Mouse (Mus musculus): ENCODE results near the gene Fdps.

The Fdps gene

DNA sequence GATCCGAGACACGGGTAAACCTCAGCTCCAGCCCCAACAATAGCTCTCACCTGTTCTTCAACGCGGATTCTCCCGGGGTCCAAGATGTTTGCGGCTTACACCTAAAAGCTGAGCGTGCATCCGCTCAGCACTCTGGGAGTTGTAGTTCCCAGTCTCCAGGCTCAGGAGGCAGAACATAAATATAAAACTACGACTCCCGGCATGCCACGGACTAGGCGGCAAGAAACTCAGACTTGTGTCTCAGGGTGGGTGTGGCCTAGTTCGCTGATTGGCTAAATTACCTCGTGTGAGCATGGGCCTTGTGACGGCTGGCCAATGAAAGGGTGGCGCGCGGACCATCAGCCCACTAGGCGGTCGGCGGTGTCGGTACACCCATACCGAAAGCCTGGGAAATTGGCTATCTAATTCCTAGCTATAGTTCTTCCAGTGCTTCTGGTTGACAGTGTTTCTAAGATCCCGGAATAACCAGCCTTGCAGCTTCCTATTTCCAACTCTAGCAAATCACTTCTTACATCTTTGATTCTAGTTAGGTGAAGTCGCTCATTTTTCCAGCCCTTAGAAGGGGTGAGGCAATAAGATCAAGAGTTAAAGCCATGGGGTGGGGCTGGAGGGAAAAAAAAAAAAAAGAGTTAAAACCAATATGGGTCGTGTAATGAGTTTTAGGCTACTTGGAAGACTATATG lies at the start of gene Fdps:
Gene Fdps, minus strand, starts transcription at position 148 of the 683 bp plus-strand sequence.
- peak; percentile 92 to 95 for DNase-seq

DNA sequence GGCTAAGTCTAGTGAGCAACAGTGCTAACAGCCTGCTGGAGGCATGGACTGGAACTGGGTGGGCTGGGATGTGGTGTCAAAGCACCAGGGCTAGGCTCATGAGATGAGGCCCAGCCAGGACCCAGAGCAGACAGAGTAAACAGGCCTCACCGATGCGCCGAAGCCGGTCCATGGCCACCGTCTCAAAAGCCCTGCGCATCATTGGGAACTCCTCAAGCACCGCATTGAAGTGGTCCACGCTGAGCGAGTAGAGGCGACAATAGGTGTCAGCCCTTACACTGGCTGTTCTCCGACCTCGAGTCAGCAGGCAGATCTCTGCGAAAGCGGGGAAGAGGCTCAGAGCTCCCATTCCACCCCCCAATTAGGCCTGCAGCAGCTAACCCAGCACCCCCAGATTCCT lies 46.8 kb upstream of the Fdps start:
- no peak for DNase-seq

DNA sequence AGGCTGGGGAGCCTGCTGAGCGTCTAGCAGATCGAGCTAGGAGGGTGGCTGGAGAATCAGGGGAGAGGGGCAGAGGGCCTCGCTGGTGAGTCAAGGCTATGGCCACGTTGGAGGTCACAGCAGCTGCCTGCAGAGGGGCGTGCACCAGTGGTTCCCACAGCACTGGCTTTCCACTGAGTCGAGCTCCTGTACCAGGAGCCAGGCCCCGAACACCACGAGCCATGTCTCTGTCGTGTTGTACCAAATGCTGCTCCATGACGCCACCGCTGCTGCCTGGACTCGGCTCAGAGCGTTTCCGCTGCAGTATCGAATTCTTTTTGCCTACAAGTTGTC lies 46.2 kb upstream of the Fdps start:
- DNase-seq, result no peak

GRCm38 (mm10) chr3:89147101-89147978 lies 45.6 kb upstream of the Fdps start:
- peak in 1 of 2 experiments; percentile 38 for DNase-seq

DNA sequence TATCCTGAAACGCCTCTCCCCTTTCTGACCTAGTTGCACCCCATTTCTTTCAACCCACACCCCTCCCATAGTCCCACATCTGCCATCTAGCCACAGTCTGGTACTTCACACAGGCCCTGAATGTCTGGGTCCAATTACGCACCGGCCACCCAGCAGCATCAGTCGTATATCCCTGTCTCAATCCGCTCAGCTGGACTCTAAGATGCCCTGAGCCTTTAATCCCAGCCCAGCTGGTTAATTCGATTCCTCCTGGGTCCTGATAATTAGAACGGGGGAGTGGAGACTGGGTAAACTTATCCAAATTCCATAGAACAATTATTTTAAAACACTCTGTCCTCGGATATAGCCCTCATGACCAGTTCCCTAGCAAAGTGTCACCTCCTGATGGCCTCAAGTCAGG lies 43.8 kb upstream of the Fdps start:
- DNase-seq, result no peak

- no peak for DNase-seq
Observed at GRCm38 (mm10) chr3:89144821-89145220, 43.1 kb upstream of the Fdps start.

DNA sequence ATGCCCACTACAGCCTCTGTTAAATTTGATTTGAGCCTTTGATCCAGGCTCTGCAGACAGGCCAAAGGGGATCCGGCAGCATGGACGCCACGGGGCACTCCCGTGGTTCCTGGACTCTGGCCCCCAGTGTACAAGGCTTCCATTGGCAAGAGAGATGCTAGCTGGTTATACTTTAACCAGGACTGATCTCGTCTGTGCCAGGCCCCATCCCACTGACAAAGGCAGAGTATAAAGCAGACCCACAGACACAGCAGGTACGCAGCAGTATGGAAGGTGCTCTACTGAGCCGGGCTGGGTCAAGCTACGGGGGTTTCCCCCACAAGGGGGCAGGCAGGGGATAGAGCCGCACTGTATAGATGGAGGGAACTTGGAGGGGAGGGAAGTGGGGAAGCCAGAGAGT lies 34.6 kb upstream of the Fdps start:
- DNase-seq, result no peak

- DNase-seq, result no peak
Observed at GRCm38 (mm10) chr3:89135958-89136357, 34.2 kb upstream of the Fdps start, which contains the start of gene Pklr. Gene Pklr (plus strand): TSS chr3:89136142.

DNA sequence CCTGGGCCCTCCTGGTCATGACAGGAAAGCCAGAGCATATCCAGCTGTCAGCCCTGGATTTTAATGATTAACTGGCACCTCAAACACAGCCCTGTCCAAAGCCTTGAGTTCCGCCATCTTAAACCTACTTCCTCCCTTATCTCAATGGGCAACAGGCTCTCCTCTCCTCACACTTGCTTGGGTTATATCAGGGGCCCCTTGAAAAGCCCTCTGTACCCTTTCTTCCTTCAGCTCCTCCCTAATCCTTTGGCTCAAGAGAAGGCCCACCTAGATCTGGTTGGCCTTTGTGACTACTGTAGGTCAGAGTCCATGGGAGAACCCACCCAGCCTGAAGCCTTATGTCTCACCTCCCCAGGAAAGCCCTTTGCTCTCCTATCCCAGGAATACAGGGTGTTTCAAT lies 32.0 kb upstream of the Fdps start:
- no peak for DNase-seq

DNA sequence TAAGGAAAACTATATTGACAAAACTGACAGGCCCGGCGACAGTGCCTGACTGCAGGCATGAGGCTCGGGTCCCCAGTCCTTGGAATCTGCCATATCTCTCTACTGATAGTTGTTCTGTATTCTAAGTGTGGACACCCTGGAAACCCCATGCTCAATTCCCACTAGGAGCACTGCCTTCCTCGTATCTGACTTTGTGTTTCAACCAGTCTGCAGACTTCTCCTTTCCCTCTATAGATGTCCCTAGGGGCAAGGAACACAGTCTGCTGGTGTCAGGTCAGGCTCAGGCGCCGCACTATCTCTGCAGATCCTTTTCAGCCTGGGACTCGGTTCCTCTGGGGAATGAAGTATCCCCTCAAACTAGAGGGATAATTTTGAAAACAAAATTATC lies 31.3 kb upstream of the Fdps start:
- DNase-seq, result no peak

DNA sequence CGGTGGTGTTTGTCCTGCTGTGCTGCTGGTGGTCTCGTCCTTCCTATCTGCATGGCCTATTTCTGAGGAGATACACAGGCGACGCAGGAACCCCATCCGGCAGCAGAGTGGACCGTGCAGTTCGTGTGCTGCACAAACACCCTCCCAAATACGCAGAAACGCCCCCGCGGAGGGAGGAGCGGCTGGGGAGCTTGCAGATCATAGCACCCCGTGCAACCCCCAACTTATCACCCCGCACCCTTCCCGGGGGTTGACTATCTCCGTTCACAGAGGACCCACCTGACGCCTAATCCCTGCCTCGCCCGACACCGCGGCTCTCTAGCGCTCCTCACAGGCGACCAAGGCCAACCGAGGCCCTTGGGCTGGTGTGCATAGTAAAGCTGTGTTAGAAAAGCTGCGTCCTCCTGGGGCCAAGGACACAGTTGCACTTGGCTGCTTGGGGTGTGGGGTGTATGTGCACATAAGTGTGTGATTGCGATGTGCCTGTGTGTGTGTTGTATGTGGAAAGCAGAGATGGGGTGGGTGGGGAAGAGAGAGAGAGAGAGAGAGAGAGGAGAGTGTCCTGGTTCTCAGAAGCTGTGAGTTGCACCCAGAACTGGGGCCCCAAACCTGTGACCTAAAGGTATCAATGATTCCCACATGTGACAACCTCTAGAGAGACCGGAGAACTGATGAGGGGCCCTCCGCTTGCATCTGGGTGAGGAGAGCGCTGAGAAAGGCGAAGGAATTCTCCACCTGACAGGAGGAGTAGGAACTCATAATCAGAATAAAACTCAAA lies 30.7 kb upstream of the Fdps start:
- DNase-seq, result peak; percentile 69 to 74

GRCm38 (mm10) chr3:89131816-89132215 lies 30.1 kb upstream of the Fdps start:
- no peak for DNase-seq

DNA sequence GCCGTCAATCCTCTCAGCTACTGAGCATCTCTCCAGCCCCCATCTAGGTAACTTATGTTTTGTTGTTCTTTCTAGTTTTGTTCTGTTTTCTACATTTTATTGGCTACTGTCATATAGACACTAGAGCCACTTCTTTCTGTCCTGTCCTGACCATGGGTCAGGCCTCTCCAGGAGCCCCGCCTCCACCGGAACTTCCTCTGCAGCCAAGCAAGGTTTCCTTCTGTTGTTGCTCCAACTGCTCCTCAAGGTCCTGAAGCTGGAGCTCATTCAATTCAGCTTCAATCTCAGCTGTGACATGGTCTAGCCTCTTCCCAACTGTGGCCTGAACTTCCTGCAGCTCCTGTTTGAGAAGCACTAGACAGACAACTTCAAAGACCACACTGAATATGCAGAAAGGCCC lies 28.1 kb upstream of the Fdps start:
- DNase-seq, result no peak

DNA sequence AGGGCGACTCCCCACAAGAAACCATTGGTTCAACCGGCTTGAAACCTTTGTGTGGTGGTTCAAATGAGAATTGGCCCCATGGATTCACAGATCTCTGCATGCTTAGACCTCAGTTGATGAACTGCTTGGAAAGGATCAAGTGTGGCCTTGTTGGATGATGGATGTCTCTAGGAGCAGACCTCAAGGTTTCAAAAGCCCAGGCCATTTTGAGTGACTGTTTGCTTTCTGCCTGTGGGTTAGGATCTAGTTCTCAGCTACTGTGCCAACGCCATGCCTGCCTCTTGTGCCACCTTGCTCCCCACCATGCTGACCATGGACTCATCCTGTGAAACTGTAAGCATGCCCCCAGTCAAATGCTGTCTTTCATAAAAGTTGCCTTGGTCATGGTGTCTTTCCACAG lies 24.2 kb upstream of the Fdps start:
- no peak for DNase-seq

DNA sequence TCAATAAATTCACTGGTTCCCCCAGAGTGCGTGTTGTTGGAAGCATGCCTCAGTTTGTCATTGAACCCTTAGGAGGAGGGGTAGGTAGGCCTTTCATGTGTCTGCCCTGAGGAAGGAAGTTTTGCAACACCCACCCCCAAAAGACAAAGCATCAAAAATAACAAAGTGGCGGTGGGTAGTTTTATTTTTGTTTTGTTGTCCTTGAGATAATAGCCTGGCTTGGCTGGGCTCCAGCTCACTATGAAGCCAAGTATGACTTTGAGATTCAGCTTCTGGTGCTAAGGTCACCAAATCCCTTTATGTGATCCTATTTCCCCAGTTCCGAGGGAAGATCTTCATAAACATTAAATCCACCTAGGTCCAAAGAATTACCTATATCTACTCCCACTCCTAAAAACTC lies 22.5 kb upstream of the Fdps start:
- no peak for DNase-seq

GRCm38 (mm10) chr3:89123313-89123712 lies 21.6 kb upstream of the Fdps start:
- no peak for DNase-seq

DNA sequence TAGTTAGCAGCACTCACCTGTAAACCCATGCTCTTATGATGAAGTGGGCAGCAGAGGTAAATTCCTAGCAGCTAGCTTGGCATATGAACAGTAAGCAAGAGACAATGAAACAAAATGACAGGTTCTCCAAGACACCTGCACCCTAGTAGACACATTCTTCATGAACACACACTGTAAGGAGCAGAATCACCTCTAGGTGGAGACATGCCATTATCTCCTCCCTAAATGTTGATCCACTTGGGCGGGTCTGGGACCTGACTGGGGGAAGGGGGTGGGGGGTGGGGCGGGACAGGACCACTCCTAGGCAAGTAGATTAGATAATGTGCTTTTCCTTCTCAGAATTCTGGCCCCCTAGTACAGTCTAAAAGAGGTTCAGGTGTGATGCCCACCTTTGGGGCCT lies 13.8 kb upstream of the Fdps start:
- DNase-seq, result peak in 1 of 2 experiments; percentile 55

GRCm38 (mm10) chr3:89113058-89113457 lies 11.3 kb upstream of the Fdps start:
- DNase-seq, result no peak

DNA sequence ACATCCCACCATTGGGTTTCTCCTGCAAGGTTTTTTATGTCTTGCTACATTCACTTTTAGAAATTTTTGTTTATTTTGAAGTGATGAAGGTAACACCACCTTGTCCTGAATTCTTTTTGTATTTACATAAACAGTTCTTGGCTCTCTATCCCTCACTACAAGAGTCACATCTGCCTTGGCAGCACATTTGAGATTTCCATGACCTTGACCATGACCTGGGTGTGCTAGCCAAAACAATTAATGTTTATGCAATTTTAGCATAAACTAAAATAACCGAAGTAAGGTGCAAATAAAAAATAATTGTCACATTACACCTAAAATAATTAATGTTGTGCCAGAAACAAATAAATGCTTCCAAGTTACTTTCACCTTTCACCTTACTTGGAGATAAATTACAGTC lies 6.4 kb upstream of the Fdps start:
- no peak for DNase-seq

DNA sequence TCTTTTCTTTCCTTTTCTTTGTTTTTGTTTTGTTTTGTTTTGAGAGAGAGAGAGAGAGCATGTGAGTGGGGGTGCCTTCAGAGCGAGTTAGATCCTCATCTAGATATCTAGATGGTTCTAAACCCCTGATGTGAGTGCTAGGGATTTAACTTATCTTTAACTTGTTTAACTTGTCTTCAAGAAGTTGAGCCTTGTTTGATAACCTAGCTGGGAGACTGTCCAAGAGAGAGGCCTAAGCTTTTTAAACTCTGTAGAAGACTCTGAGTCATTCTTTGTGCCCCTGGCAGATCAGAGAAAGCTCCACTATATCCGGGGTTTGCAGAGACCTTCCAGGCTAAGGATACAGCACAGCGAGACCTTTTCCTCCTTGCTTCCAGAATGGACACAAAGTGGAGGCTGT lies 5.8 kb upstream of the Fdps start:
- no peak for DNase-seq

DNA sequence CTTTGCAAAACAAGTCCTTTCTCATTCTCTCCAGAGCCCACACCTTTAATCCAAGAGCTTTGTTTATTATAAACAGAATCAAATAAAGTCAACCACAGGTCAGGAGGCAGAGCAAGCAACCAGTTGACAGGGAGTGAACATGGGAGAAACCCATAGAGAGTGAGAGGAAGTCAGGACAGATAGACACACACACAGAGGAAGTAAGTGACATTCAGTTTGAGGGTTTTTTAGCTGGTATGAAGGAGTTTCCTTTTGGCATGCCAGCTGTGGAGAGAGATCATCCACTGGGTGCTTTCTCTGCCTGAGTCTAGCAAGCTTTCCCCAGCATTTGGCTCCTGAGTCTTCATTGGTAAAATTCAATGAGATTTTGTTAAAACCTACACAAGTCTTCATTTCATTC lies 5.1 kb upstream of the Fdps start:
- DNase-seq, result no peak

GRCm38 (mm10) chr3:89103291-89103595 lies 1.5 kb upstream of the Fdps start:
- DNase-seq, result no peak

DNA sequence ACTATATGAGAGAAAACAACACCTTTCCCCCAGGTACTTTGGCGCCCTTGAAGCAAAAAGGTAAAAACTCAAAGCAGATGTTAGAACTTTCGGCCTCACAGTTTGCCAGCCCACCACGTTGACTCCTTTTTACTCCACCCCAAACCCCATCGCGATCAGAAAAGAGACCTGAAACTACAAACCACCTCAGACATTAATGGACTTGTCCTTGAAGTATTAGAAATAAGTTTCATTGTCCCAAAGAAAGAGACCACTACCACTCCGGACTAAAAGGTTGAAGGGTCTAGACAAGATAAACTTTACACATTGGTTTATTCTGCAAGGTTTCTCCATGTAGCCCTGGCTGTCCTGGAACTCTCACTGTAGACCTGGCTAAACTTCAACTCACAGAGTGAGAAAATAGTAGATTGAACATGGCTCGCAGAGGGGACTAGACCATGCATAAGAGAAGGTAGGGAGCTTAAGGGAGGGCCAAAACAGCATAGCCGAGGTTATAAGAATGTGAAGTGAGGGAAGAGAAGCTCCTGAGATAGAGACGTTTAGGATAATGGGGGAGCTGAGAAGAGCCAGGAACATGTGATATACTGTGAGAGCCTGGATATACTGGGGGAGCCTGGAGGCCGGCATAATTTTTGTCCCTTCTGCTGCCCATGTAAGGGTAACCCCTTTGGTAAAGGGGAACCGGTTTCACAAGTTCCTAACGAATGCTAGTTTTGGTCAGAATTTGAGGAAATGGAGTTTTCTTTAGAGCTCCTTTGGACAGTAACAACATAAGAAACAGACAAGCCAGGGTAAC lies 934 bp upstream of the Fdps start:
- no peak for DNase-seq
